Mouse (Mus musculus) G1E (cell line): ENCODE data around the gene Nif3l1. TPM values are rescaled to one million over a fixed set of nuclear protein-coding genes. Genes with fewer than 3 reads are reported as not detected.

ENCODE experiments used
- ATAC-seq: 2 replicates; pipeline ENCODE4 v1.8.0; 2016; ENCODE audit warnings: mild to moderate bottlenecking; ENCODE audit not compliant: insufficient number of reproducible peaks, poor library complexity, low FRiP score, severe bottlenecking; ENCODE audit errors: extremely low read depth
- DNase-seq: peaks from one replicate; pipeline ENCODE4 v3.0.0; 2012; ENCODE audit warnings: low spot score
- H3K27me3 ChIP-seq: 2 replicates; pipeline ENCODE4 v1.6.1; 2012; ENCODE audit warnings: mild to moderate bottlenecking, low read length, inconsistent platforms; ENCODE audit not compliant: insufficient read depth
- H3K36me3 ChIP-seq: replicated peaks from 2 replicates; pipeline ENCODE3; 2012; ENCODE audit warnings: mild to moderate bottlenecking, inconsistent platforms
- H3K4me1 ChIP-seq: 2 replicates; pipeline ENCODE4 v1.6.1; 2012; ENCODE audit warnings: low read depth, low read length, inconsistent platforms, mixed read lengths; ENCODE audit not compliant: insufficient read depth
- H3K4me3 ChIP-seq: 2 replicates; pipeline ENCODE4 v1.5.1; 2012; ENCODE audit warnings: low read depth, mild to moderate bottlenecking, inconsistent platforms, low read length, moderate library complexity, mixed read lengths
- H3K9me3 ChIP-seq: replicated peaks from 2 replicates; pipeline ENCODE4 v1.6.1; 2012; ENCODE audit warnings: inconsistent platforms
- CTCF ChIP-seq: IDR thresholded peaks from 2 replicates; pipeline ENCODE4 v1.5.1; 2012; ENCODE audit warnings: low read depth, low read length, inconsistent platforms, mixed read lengths
- GATA1 ChIP-seq: IDR thresholded peaks from 2 replicates; pipeline ENCODE4 v1.6.1; 2012; ENCODE audit warnings: borderline replicate concordance, low read length, inconsistent platforms, mixed read lengths
- GATA2 ChIP-seq: IDR thresholded peaks from 2 replicates; pipeline ENCODE4 v1.6.1; 2012; ENCODE audit warnings: low read depth, low read length, inconsistent platforms, borderline replicate concordance
- POLR2AphosphoS5 ChIP-seq: IDR thresholded peaks from 2 replicates; pipeline ENCODE4 v1.6.1; 2012; ENCODE audit warnings: low read depth, low read length, inconsistent platforms; ENCODE audit not compliant: insufficient replicate concordance
- TAL1 ChIP-seq: conservative IDR thresholded peaks from 2 replicates; pipeline ENCODE4 v1.6.1; 2012; ENCODE audit warnings: low read depth, low read length, inconsistent platforms, mixed read lengths
- polyA plus RNA-seq: library from polyadenylated mRNA; stranded (reverse); fragments of >175 nt; gene quantifications from 2 replicates; pipeline ENCODE4 v1.2.3, GENCODE M21; 2012
- total RNA-seq, 2 experiments: library from RNA; stranded (forward) in 1 of 2; stranded (reverse) in 1 of 2; fragments of 200-1000 nt in 1 of 2; fragments of >200 nt in 1 of 2; fragmentation: Nextera tagmentation in 1 of 2; gene quantifications; 2 replicates each; pipeline ENCODE4 v1.2.3; 2014 to 2017

Gene Nif3l1
- total RNA-seq (2014; fragmentation: Nextera tagmentation) = 31.3 and 48.7 TPM in 2 replicates
- total RNA-seq (2017) = 37.3 and 69.5 TPM in 2 replicates
- 4.4 and 10.1 TPM in 2 replicates for polyA plus RNA-seq

GRCm38 (mm10) chr1:58445143-58445722 lies at the start of gene Nif3l1, which contains the start of gene Ppil3:
Gene Nif3l1, plus strand, starts transcription at chr1:58445151.
Gene Ppil3, minus strand, starts transcription at chr1:58445486.
- ATAC-seq = peak; percentile 93
- DNase-seq = peak; percentile 56
- H3K4me1 ChIP-seq = peaks cover 33% of the 10 kb centered on the region

GRCm38 (mm10) chr1:58395341-58395740 lies 49.6 kb upstream of the Nif3l1 start:
- TF ChIP-seq GATA2 = no peak
- TF ChIP-seq TAL1 = no peak
- no peak for TF ChIP-seq CTCF
- no peak for TF ChIP-seq POLR2AphosphoS5
- no peak for TF ChIP-seq GATA1
- H3K9me3 ChIP-seq = no peaks in the 10 kb centered on the region
- H3K27me3 ChIP-seq = no peaks in the 10 kb centered on the region
- ATAC-seq (no peak), DNase-seq (no peak)
- no peak overlapping the region for H3K4me3 ChIP-seq
- H3K4me1 ChIP-seq = peaks cover 58% of the 10 kb centered on the region
- peaks cover 68% of the 10 kb centered on the region for H3K36me3 ChIP-seq

More at GRCm38 (mm10) chr1:58445143-58445722, at the start of gene Nif3l1, which contains the start of gene Ppil3:
- peaks cover 58% of the 10 kb centered on the region for H3K36me3 ChIP-seq
- peak within 1 kb of the TSS; percentile 76 for H3K4me3 ChIP-seq
- TF ChIP-seq POLR2AphosphoS5 (no peak), GATA2 (no peak), CTCF (no peak), GATA1 (no peak), TAL1 (no peak)
- H3K27me3 ChIP-seq = peaks cover 6% of the 10 kb centered on the region; the same call in 1 of the 2 replicates
- H3K9me3 ChIP-seq = no peaks in the 10 kb centered on the region

GRCm38 (mm10) chr1:58396179-58396578 lies 48.8 kb upstream of the Nif3l1 start:
- Histone ChIP-seq H3K4me3 (no peak overlapping the region), H3K27me3 (no peaks in the 10 kb centered on the region), H3K4me1 (peaks cover 56% of the 10 kb centered on the region), H3K36me3 (peaks cover 69% of the 10 kb centered on the region), H3K9me3 (no peaks in the 10 kb centered on the region)
- ATAC-seq (no peak), DNase-seq (no peak)
- TF ChIP-seq CTCF = no peak

- H3K4me1 ChIP-seq = peaks cover 54% of the 10 kb centered on the region
- TF ChIP-seq GATA2 = no peak
- TF ChIP-seq GATA1 = no peak
- TF ChIP-seq POLR2AphosphoS5 = no peak
- TF ChIP-seq CTCF = no peak
- no peak for TF ChIP-seq TAL1
- ATAC-seq (no peak), DNase-seq (no peak)
- no peak overlapping the region for H3K4me3 ChIP-seq
- H3K9me3 ChIP-seq = no peaks in the 10 kb centered on the region
- no peaks in the 10 kb centered on the region for H3K27me3 ChIP-seq
- peaks cover 84% of the 10 kb centered on the region for H3K36me3 ChIP-seq
Measured at GRCm38 (mm10) chr1:58397731-58398130, 47.2 kb upstream of the Nif3l1 start.

- Histone ChIP-seq H3K9me3 (no peaks in the 10 kb centered on the region), H3K4me1 (peaks cover 35% of the 10 kb centered on the region), H3K4me3 (no peak overlapping the region), H3K27me3 (no peaks in the 10 kb centered on the region), H3K36me3 (peaks cover 89% of the 10 kb centered on the region)
- no peak for DNase-seq
- no peak for TF ChIP-seq GATA1
- no peak for TF ChIP-seq CTCF
- TF ChIP-seq GATA2 = no peak
- no peak for TF ChIP-seq TAL1
- ATAC-seq = no peak
Measured at GRCm38 (mm10) chr1:58401396-58401795, 43.6 kb upstream of the Nif3l1 start.

GRCm38 (mm10) chr1:58403745-58404144 lies 41.2 kb upstream of the Nif3l1 start:
- H3K9me3 ChIP-seq = no peaks in the 10 kb centered on the region
- TF ChIP-seq TAL1 (no peak), GATA2 (no peak), CTCF (no peak), POLR2AphosphoS5 (no peak), GATA1 (no peak)
- DNase-seq = no peak
- no peak overlapping the region for H3K4me3 ChIP-seq
- no peak for ATAC-seq
- peaks cover 88% of the 10 kb centered on the region for H3K36me3 ChIP-seq
- peaks cover 16% of the 10 kb centered on the region for H3K4me1 ChIP-seq
- no peaks in the 10 kb centered on the region for H3K27me3 ChIP-seq

GRCm38 (mm10) chr1:58407321-58407720 lies 37.6 kb upstream of the Nif3l1 start:
- peaks cover 12% of the 10 kb centered on the region; the same call in 1 of the 2 replicates for H3K4me1 ChIP-seq
- H3K36me3 ChIP-seq = peaks cover 86% of the 10 kb centered on the region
- no peaks in the 10 kb centered on the region for H3K9me3 ChIP-seq
- DNase-seq = no peak
- no peak overlapping the region for H3K4me3 ChIP-seq
- no peak for ATAC-seq
- TF ChIP-seq CTCF (no peak), GATA2 (no peak), POLR2AphosphoS5 (no peak), TAL1 (no peak), GATA1 (no peak)
- H3K27me3 ChIP-seq = no peaks in the 10 kb centered on the region
